Mouse (Mus musculus) monocyte, adult 2 months (primary cell): ENCODE results near the gene Syne1.
"Not testable (repeated sequence)": the region's sequence is repeated elsewhere in the genome, so short reads cannot be mapped to it uniquely, and the experiment has no call there.

Source experiments
- DNase-seq, 2 experiments: peaks; one replicate each; pipeline ENCODE4 v3.0.0; 2022; ENCODE audit warnings: low spot score in 2 of 2, low read depth in 1 of 2

Syne1 gene

DNA sequence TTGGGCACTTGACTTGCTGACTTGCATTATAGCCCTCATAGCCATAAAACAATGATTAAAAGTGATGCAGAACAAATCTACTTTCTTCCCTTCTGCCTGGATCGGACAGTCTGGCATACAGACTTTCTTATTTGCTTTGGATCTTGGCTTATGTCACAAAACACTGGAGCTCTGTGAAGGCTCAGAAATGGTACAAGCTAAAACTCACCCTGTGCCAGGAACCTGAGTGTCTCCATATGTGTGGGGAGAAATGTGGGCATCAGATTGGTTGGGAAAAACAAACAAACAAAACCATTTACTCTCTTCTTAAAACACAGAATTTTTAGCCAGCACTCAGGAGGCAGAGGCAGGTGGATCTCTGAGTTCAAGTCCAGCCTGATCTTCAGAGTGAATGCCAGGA is 30.6 kb downstream of the Syne1 start:
- DNase-seq: no peak

DNA sequence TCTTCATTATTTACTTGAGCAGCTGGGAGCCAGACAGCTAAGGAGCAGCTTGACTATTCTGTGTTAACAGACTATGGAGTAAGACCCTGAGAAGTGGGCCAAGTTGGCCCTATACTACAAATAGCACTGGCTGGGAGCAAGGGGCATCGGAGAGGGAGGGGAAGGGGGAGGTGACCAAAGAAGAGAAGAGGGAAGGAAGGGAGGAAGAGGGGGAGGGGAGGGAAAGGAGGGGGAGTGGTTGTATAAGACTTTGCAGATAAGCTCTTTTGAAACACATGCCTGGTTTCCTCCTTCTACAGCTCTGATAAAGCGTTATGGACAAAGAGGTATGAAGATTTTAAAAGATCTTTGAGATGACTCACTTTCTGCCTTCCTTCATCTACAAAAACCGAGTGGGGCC is 36.0 kb downstream of the Syne1 start:
- no peak for DNase-seq

DNA sequence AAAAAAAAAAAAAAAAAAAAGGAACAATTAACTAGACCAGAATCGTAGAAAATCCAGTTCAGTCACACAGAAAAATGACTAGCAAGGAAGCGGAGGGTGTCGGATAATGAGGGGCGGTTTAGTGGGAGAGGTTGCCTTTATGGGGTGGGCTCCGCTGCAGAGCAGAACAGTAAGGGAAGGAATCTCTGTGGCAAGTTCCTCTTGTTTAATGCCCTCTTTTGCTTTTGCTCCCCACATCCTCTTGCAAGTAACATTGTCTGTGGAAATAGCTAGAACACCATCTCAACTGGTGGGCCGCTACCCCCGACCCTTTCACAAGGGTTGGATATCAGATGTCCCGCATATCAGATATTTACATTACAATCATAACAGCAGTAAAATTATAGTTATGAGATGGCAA is 37.1 kb downstream of the Syne1 start:
- DNase-seq: no peak

DNA sequence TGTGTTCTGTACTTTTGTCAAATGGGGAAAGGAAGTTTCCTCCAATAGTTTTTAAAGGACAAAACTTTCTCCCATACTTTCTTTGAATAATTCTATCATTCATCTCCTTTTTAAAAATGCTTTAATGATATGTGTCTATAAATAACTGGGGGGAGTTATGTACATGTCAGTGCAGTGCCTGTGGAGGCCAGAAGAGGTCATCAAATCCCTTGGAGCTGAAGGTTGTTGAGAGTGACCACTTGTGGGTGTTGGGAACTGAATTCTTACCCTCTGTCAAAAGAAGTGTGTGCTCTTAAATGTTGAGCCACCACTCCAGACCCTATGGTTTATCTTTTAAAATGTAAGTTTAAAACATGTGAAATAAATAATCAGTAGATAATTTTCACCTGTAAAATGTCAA is 39.0 kb downstream of the Syne1 start:
- DNase-seq: no peak

DNA sequence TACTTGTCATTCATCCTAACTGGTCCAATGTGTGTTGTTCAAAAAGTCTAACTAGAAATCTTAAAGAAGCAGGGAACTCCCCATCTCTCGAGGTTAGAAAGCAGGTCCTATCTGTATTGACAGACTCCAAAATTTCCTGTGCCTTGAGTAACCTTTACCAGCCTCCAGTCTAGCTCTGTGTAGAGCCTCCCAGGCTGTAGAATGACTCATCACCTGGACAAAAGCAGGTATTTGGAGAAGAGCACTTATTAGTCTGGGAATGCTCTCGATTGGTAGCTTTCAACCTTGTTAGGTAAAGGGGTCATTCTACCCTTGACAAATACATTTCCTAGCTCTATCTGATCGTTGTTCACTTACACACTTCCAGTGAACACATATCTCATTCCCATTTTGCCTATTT is 39.9 kb downstream of the Syne1 start:
- no peak for DNase-seq

DNA sequence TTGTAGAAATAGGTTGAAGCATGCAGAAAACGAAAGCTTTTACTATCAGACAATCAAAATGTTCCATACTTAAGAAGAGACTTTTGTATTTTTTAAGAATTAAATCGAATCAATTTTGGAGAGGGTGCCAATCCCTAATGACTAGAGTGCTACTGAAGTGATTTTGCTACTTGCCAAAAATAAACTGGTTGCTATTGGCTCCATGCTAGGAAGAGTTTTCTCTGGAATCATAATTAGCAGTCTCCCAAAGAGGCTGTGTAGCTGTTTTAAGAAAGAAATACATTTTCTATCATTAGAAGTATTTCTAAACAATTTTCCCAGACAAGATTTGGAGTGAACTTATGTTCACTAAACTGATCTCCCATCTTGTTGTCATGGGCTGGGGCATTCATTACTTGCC is 43.8 kb downstream of the Syne1 start:
- no peak for DNase-seq

DNA sequence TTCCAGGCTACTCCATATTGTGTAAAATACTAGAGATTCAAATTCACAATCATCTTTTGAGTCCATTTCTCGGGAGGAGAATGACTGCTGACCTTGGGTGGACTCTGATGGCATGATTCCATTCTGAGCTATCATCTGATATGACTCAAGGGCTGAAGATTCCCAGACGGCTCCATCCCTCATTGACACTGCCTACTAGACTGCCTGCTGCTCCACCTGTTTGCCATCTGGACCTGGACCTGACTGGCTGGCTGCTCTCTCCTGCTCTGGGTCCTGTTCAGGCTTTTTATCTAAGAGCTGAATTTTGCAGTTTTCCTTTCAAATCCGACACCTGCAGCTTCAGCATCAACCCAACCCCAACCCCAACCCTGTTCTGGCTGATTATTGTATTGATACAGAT is 46.5 kb downstream of the Syne1 start:
- DNase-seq: no peak

DNA sequence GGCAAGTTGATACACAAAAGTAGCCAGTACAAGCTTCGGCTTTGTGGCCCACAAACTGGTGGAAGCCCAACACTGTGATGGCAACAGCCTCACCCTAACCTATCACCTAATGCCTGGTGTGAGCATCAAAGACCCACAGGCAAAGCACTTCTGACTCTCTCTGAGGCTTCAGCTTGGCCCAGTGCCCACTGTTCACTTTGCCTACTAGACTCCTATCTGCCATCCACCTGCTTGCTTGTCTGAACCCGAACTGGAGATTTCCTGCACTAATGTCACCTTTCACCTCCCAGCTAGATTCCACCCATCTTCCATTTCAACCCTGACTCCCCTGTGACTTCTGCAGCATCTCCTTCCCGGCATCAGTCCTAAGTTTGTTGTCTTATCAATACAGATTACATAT is 47.4 kb downstream of the Syne1 start:
- DNase-seq: no peak

DNA sequence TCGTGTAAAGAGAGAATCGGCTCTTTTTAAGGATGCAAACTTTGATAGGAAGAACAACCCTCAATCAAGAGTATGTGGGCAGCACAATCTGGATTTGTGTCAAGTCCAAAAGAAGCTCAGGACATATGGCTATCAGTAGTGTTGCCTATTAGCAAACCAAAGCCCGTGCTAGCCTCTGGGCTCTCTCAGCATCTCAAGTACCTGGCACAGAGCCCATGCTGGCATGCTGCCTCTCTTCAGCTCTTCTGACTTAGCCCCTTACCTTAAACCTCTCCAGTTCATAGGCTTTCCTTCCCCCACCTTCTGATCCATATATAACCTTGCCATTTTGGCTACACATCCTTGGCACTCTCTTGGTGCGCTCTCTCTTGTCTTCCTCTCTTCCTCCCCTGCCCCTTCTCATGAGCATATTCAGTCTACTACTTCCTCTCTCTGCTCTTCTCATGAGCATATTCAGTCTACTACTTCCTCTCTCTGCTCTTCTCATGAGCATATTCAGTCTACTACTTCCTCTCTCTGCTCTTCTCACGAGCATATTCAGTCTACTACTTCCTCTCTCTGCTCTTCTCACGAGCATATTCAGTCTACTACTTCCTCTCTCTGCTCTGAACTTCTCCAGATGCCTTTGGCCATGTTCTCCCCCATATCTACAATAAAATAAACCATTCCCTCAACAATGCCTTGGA is 51.5 kb downstream of the Syne1 start:
- not testable (repeated sequence) for DNase-seq

DNA sequence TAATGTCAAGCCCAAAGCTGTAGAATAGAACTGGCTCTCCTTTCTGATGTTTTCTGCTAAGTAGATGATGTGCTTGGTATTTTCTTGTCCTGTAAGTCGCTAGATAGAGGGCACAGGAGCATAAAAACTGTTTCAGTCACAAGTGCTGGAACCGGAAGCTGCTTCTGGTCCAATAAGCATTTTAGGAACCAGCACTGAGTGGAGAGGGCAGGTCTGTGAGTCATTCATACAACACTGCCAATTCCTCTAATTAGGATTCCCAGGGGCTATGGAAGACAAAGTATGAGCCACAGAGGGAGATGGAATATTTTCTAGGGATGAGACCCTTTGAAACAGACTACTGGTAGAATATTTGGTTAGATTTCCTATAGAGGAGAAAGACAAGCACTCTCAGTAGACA is 53.4 kb downstream of the Syne1 start:
- no peak for DNase-seq

DNA sequence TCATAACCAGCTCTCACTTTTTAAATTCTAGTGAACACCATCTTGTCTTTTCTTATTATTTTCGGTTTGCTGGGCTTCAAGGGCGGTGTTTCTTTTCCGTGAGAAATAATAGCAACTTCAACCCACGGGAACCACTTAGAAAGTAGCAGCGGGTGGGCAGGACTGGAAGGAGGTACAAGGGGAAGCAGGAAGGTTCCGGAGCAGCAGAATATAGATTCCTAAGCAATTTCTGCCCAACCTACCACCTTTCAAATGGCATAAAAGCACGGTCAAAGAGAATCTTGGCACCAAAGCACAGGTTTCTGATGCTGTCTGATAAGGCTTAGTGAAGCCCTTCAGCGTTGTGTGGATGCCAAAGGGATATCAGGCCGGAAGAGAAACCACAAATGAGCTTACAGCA is 60.2 kb downstream of the Syne1 start:
- DNase-seq: no peak

DNA sequence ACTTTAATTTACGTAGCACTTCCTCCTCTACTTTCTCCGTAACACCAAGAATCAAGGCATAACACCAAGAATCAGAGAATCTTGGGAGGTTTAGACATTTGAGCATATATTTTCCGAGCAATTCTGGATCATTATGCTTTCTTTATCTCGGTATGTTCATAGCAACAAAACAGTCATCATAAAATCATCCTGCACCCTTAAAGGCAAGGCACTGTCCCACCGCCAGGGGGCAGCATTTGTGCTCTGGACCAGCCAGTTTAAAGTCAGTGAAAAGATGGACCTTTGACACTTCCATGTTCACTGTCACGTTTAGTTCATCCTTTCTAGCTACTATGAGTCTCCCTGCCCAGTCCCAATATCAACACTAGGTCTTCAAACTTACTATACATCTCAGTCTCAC is 61.3 kb downstream of the Syne1 start:
- DNase-seq: peak in 1 of 2 experiments; percentile 5

DNA sequence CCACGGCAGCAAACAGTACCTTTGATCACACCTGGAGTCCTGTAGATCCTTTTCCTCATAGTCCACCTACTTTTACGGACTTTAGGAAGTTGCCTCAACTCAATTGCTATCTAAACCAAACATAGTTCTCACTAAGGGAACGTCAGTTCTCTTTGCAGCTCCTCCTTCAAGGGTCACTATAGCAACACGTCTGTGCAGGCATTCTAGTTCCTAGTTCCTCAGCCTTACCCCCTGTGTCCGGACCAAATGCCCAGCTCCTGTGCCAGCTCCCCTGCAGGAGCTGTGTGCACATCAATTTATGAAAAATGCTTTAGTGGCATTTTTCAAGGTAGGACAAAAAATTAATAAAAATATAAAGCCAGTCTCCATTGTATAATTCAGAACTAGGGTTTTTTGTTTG is 63.2 kb downstream of the Syne1 start:
- DNase-seq: no peak

DNA sequence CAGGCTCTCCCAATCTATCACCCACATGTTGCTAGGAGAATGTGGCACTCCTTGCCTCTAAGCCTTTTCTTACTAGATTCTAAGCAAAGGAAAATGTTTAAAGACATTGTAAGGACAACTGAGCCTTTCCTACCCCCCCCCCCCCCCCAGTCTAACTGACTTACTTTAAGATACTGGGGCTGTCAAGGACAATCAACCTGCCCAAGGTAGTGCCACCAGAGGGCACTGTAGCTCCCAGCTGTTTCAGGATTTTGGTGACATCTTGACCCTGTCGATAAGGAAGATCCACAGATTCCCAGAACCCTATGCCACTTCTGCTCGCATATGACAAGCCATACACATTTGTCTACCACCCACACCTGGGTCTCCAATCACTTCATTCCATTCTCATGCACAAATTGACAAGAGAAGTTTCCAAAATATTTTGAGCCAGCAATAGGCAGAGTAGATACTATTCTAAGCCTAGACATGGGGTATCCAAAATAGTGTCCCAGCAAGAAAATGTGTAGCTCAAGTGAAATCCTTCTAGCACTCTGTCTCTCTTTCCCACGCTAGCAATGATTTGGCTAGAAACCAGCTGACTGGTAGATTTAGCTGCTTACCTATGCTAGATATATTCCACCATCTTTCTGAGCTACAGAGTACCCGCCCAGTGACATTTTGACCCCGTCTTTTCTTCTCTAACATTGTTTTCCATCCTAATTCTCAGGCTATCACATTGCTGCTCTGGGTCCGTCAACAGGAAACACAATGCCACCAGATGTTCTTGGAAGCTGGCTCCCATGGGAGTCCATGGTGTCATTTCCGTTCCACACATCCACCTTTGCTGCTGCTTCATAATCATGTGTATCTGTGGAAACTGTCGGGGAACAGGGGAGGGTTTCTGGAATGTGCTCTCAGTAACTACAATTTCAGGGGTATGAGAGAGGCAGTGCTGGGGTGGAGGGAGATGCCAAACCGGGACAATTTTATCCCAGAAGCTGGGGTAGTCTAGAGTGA is 70.4 kb downstream of the Syne1 start:
- DNase-seq: no peak

DNA sequence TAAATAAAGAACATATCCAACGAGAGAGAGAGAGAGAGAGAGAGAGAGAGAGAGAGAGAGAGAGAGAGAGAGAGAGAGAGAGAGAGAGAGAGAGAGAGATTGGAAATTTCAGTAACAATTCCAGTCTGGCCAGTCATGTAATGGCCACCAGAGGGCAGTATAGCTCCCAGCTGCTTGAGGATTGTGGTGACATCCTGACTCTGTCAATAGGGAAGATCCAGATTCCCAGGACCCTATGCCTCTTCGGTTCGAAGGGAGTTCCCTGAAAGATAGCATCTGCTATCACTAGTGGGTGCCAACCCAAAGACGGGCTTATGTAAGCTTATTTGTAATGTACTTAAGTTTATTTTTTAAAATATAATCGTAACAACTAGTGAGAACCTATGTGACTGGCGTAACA is 71.2 kb downstream of the Syne1 start:
- no peak for DNase-seq

DNA sequence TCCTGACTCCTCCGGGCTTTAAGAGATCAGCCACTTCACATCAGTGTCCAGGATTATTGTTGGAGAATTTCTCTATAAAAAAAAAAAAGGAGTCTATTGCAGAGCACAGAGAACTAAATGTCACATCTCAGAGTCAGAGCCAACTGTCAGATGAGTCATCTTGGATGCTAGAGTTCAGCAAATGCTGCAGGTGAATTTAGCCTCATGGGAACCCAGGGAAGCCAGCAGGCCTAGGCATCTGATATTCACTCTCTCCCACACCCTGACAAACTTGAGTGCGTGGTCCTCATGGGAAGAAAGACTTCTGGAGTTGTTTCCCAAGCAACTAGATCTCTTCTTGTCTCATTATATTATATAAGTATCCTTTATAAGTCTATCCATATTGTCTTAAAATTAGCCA is 82.6 kb downstream of the Syne1 start:
- no peak for DNase-seq

DNA sequence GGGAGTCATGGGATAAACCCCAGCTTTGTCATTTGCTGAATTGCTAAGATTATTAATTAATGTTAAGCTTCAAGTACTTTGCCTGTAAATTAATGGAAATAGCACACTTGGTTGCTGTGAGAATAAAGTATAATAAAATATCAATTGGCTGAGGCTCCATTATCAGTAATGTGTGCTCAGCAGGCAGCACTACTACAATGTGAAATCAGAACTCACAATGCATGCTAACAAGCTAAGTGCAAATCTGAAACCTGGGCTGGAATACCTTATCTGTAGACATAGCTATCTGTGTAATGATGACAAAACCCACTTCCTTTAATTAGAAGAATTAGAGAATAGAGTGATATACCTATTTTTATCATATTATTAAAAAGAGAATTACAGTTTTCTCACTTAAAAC is 97.5 kb downstream of the Syne1 start:
- no peak for DNase-seq

DNA sequence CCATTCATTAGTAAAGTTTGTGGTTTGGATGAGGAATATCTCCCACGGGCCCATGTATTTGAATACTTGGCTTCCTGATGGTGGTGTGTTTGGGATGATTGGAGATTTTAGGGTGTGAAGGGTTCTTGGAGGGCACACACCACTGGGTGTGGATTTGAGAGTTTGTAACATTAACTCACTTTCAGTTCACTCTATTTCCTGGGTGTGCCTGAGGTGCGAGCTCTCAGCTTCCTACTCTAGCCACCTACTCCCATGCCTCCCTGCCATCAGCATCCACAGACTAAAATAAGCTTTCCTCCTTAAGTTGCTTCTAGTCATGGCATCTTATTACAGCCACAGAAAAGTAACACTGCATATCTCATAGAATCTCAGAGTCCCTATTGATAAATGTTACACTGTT is 101.3 kb downstream of the Syne1 start:
- no peak for DNase-seq

DNA sequence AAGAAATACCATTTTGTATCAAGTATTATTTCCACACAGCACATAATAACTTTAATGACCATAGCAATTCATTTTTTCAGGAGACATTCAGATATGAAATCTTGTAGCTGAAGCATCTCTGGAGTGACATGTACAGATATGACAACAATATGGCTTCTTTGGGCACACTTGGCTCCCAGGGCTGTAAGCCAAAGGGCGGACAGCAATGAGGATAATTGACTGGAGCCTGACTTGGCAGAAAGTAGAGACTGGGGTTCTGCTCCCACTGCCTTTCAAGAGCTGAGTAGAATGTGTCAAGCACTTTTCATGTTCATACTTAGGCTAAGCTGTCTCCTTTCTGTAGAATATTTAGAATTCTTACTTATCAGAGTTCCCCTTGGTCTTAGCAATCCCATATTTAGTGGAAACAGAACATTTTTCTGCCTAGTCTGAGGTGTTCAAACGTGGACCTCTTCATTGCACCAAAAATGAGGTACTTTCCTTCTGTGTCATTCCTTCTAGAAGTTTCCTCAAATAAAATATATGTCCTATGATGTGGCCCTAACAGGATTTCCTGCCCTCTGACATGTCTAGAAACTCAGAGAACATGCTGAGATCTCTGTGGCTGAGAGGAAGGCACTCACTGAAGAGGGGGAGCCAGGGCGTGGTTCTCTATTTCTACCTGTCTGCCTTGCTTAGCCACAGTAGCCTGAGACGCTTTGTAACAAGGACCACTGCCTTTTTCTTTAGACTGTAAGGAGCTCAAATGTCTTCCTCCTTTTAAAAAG is 103.1 kb downstream of the Syne1 start:
- no peak for DNase-seq

DNA sequence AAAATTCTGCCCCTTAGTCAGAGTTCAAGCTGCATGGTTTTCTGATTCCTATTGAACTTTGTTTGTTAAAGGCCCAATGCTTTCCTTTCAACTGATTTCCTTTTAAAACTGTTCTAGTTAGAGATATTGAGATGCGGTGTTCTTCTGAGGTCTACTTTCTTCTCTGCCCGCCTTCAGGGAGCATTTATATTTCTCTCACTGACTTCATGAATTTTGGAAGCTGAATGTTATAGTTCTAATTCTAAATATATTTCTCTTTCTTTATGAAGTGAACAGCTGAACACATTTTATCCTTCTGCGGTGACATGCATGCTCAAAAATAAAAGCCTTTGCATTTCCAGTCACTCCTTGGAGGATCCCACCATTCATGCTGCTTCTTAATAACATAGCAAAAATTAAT is 106.0 kb downstream of the Syne1 start:
- DNase-seq: no peak

DNA sequence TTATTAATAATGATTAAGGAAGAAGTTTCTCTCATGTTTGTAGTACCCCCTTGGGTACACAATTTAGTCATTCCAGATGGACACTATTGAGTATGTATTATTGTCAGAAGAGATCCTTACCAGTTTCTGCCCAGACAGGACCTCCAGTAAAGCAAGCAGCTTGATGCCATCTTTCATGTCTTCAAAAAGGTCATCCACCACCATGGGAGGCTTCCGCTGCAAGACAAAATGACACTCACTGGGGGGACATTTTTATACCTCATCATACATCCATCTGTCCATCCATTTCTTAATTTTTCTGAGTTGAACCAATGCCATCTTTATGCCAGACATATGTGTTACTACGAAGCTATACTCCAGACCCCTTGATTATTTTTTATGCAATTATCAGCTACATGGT is 108.3 kb downstream of the Syne1 start:
- no peak for DNase-seq
